Mouse (Mus musculus) MEL (cell line): ENCODE data around the gene Phtf1.

ENCODE experiments used
- CHD2 ChIP-seq: IDR thresholded peaks from 2 replicates; pipeline ENCODE4 v1.6.1; 2011; ENCODE audit warnings: low read length, improper control_type of control experiment
- CTCF ChIP-seq, 3 experiments: IDR thresholded peaks in 2 of 3; conservative IDR thresholded peaks in 1 of 3; 2 replicates each; pipeline ENCODE4 v1.5.1; 2011 to 2012; ENCODE audit warnings: low read length in 3 of 3, low read depth in 2 of 3, mild to moderate bottlenecking in 2 of 3, improper control_type of control experiment in 1 of 3, inconsistent platforms in 1 of 3, mixed read lengths in 1 of 3, moderate library complexity in 1 of 3; ENCODE audit not compliant: control insufficient read depth in 1 of 3, insufficient read depth in 1 of 3, poor library complexity in 1 of 3, severe bottlenecking in 1 of 3
- E2F4 ChIP-seq: IDR thresholded peaks from 2 replicates; pipeline ENCODE4 v1.6.1; 2011; ENCODE audit warnings: low read depth, low read length, improper control_type of control experiment, borderline replicate concordance
- EP300 ChIP-seq, 2 experiments: IDR thresholded peaks; 2 replicates each; pipeline ENCODE4 v1.6.1; 2011; ENCODE audit warnings: improper control_type of control experiment in 2 of 2, low read length in 2 of 2, low read depth in 1 of 2, mild to moderate bottlenecking in 1 of 2
- GATA1 ChIP-seq: IDR thresholded peaks from 2 replicates; pipeline ENCODE4 v1.6.1; 2011; ENCODE audit warnings: low read depth, low read length, improper control_type of control experiment
- MAFK ChIP-seq: IDR thresholded peaks from 2 replicates; pipeline ENCODE4 v1.6.1; 2011; ENCODE audit warnings: low read depth, mild to moderate bottlenecking, low read length, improper control_type of control experiment, borderline replicate concordance
- MAX ChIP-seq: IDR thresholded peaks from 2 replicates; pipeline ENCODE4 v1.6.1; 2011; ENCODE audit warnings: low read length, improper control_type of control experiment
- MEF2A ChIP-seq: IDR thresholded peaks from 2 replicates; pipeline ENCODE4 v1.6.1; 2014; ENCODE audit warnings: low read depth, mild to moderate bottlenecking, inconsistent platforms, low read length, improper control_type of control experiment; ENCODE audit not compliant: poor library complexity, insufficient replicate concordance, severe bottlenecking; ENCODE audit errors: extremely low read depth
- POLR2A ChIP-seq, 2 experiments: IDR thresholded peaks; 2 replicates each; pipeline ENCODE4 v1.6.1; 2011 to 2012; ENCODE audit warnings: low read length in 2 of 2, mild to moderate bottlenecking in 2 of 2, control low read depth in 1 of 2, improper control_type of control experiment in 1 of 2, low read depth in 1 of 2, moderate library complexity in 1 of 2; ENCODE audit not compliant: control insufficient read depth in 1 of 2, insufficient read depth in 1 of 2, poor library complexity in 1 of 2
- SMC3 ChIP-seq: IDR thresholded peaks from 2 replicates; pipeline ENCODE4 v1.6.1; 2011; ENCODE audit warnings: low read depth, low read length, improper control_type of control experiment
- TAL1 ChIP-seq: IDR thresholded peaks from 2 replicates; pipeline ENCODE4 v1.6.1; 2012; ENCODE audit warnings: mild to moderate bottlenecking, inconsistent platforms, low read length, moderate library complexity, mixed read lengths

DNA sequence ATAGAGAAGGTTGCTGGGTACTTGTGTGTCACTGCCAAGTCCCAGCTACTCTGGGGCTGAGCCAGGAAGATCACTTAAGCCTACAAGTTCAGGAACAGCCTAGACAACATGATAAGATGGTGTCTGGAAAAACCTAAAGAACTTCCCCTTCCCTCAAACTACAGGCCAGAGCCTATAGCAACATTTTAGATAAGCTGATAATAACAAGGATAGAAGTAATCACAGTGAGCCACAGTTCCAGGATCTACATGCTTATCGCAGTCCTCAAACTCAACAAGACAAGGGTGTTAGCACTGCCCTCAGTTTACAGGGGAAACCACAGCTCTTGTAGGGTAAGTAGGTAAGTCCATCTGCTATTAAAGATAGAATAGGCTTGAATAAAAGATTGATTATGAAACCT lies 64.2 kb downstream of the Phtf1 start:
- TF ChIP-seq CTCF (IDR thresholded peaks at IDR 0.05 in 2 of 3, conservative IDR thresholded peaks at IDR 0.05 in 1 of 3; ENCODE audit: control insufficient read depth in 1 of 3, insufficient read depth in 1 of 3, low read depth in 2 of 3, low read length in 3 of 3, poor library complexity in 1 of 3, severe bottlenecking in 1 of 3) = no peak
- TF ChIP-seq MAX = no peak
- peak; percentile 73 to 77 for TF ChIP-seq EP300 (IDR thresholded peaks at IDR 0.05; ENCODE audit: low read depth in 1 of 2, low read length in 2 of 2)
- TF ChIP-seq TAL1 = no peak
- TF ChIP-seq E2F4 = no peak
- no peak for TF ChIP-seq SMC3
- TF ChIP-seq MAFK = no peak
- TF ChIP-seq CHD2 = no peak
- no peak for TF ChIP-seq MEF2A
- TF ChIP-seq GATA1 = peak; percentile 88
- TF ChIP-seq POLR2A (IDR thresholded peaks at IDR 0.05; ENCODE audit: control insufficient read depth in 1 of 2, insufficient read depth in 1 of 2, low read depth in 1 of 2, low read length in 2 of 2, poor library complexity in 1 of 2) = no peak
